Mouse (Mus musculus): ENCODE measurements around the gene Pthlh.

DNA sequence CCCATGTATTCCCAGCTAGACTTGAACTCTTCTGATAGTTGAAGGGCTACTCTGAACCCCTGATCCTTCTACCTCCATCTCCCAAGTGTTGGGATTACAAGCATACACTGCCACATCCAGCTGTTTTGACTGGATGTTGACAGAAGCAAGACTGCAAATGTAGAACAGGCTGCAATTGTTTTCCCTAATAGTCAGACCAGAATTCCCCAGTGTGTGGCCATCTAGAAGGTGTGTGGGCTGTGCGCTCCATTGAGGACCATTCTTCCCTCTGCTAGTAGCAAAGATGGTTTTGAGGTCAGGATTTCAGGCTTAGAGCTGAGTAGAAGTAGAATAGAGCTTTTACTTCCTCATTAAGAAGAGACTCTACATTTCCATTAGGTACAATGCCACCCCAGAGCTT lies 37.3 kb downstream of the Pthlh start:
- no peak for TF ChIP-seq CTCF (conservative IDR thresholded peaks at IDR 0.05; ENCODE audit: insufficient read depth, insufficient read length, low read depth, low read length)
- no peak for TF ChIP-seq POLR2A (IDR thresholded peaks at IDR 0.05; ENCODE audit: low read depth, low read length)
